Mouse (Mus musculus) forebrain, embryonic 11.5 days (tissue): ENCODE measurements around the gene Car6. TPM values are rescaled to one million over a fixed set of nuclear protein-coding genes. Genes with fewer than 3 reads are reported as not detected.

Experiments
- ATAC-seq: fragments of 200-750 bp; cut with Nextera tagmentation; replicated peaks from 2 replicates; pipeline ENCODE4 v1.8.0; 2017; ENCODE audit warnings: moderate TSS enrichment; ENCODE audit not compliant: low FRiP score
- DNase-seq: peaks from one replicate; pipeline ENCODE4 v3.0.0-alpha.2; 2017; ENCODE audit warnings: low spot score
- H3K27ac ChIP-seq: fragments of 300-500 bp; sonication (generic); 2 replicates; pipeline ENCODE4 v1.5.1; 2014; ENCODE audit warnings: low read depth, low read length
- H3K27me3 ChIP-seq: fragments of 300-500 bp; sonication (generic); 2 replicates; pipeline ENCODE4 v1.6.1; 2014; ENCODE audit warnings: mild to moderate bottlenecking, low read length, mixed read lengths; ENCODE audit not compliant: control insufficient read depth, insufficient read depth
- H3K36me3 ChIP-seq: fragments of 300-500 bp; sonication (generic); 2 replicates; pipeline ENCODE4 v1.6.1; 2014; ENCODE audit warnings: mild to moderate bottlenecking, low read length, moderate library complexity, mixed read lengths; ENCODE audit not compliant: control insufficient read depth, insufficient read depth
- H3K4me1 ChIP-seq: fragments of 300-500 bp; sonication (generic); replicated peaks from 2 replicates; pipeline ENCODE4 v1.6.1; 2014; ENCODE audit warnings: low read length, mixed read lengths; ENCODE audit not compliant: control insufficient read depth, insufficient read depth
- H3K4me2 ChIP-seq: fragments of 300-500 bp; sonication (generic); 2 replicates; pipeline ENCODE4 v1.6.1; 2014; ENCODE audit warnings: low read depth, mild to moderate bottlenecking, low read length, moderate library complexity, mixed read lengths; ENCODE audit not compliant: severe bottlenecking
- H3K4me3 ChIP-seq: fragments of 300-500 bp; sonication (generic); 2 replicates; pipeline ENCODE4 v1.5.1; 2014; ENCODE audit warnings: low read depth, low read length
- H3K9ac ChIP-seq: fragments of 300-500 bp; sonication (generic); 2 replicates; pipeline ENCODE4 v1.6.1; 2014; ENCODE audit warnings: low read length
- H3K9me3 ChIP-seq: fragments of 300-500 bp; sonication (generic); 2 replicates; pipeline ENCODE4 v1.6.1; 2016; ENCODE audit warnings: low read length, mixed read lengths; ENCODE audit not compliant: control insufficient read depth
- WGBS: fragments of 180-500 bp; shearing (Covaris S2); extraction: QIAGEN DNeasy Blood & Tissue Kit; methylation state at CpG from one replicate; pipeline ENCODE4 v1.1.7; 2014; 5-methylcytosine and 5-hydroxymethylcytosine counted together
- polyA plus RNA-seq: library from polyadenylated mRNA; unstranded; fragments of >200 nt; fragmentation: Nextera tagmentation; extraction: Ambion mirVana; gene quantifications from 2 replicates; pipeline ENCODE4 v1.2.1, GENCODE M21; 2014

Car6 gene
- polyA plus RNA-seq, 1 experiment from 2014 or later, result not detected

DNA sequence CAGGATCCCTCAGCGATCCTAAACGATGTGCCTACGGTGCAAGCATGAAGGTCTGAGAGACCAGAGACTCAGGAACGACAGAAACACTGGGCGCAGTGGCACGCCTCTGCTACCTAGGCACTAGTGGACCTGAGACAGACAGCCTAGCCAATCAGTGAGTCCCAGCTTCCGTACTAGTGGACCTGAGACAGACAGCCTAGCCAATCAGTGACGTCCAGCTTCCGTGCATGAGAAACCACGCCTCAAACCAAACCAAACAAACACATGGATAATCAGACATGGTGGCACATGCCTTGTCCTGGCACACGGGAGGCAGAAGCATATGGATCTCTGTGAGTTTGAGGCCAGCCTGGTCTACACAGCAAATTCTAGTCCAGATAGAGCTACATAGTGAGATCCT, 12.9 kb downstream of the Car6 start:
- DNase-seq (no peak), ATAC-seq (no peak)
- H3K4me2 ChIP-seq, result no peak overlapping the region
- no peak overlapping the region for H3K9ac ChIP-seq
- no peaks in the 10 kb centered on the region for H3K36me3 ChIP-seq
- no peak overlapping the region for H3K4me3 ChIP-seq
- H3K27me3 ChIP-seq, result no peaks in the 10 kb centered on the region
- H3K4me1 ChIP-seq, result no peaks in the 10 kb centered on the region
- no peak overlapping the region for H3K27ac ChIP-seq
- H3K9me3 ChIP-seq, result no peaks in the 10 kb centered on the region
- WGBS, result 52% methylated on average over 11 of the region's 11 CpGs

DNA sequence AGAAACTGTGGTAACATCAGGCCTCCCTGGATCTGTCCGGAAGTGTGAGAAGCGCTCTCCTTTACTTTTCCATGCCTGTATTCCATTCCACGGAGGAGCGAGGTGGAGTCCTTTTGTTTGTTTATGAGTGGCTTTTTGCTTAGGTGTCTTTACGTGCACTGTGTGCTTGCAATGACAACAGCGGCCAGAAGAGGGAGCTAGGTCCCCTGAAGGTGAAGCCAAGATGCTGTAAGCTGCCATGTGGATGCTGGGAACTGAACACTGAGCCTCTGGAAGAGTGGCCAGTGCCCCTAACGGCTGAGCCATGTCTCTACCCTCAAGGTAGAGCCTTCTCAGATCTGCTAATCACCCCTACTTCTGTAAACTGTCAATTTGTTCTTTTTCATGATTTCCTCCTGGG, 19.8 kb downstream of the Car6 start:
- no peak for ATAC-seq
- no peak for DNase-seq
- Histone ChIP-seq H3K27ac (no peak overlapping the region), H3K4me1 (0 out of 2 replicates have a peak, but pooled peaks cover 2% of the 10 kb centered on the region), H3K4me3 (no peak overlapping the region), H3K27me3 (no peaks in the 10 kb centered on the region), H3K4me2 (no peak overlapping the region), H3K9ac (no peak overlapping the region), H3K36me3 (no peaks in the 10 kb centered on the region), H3K9me3 (no peaks in the 10 kb centered on the region)
- 88% methylated on average over 7 of the region's 7 CpGs for WGBS

DNA sequence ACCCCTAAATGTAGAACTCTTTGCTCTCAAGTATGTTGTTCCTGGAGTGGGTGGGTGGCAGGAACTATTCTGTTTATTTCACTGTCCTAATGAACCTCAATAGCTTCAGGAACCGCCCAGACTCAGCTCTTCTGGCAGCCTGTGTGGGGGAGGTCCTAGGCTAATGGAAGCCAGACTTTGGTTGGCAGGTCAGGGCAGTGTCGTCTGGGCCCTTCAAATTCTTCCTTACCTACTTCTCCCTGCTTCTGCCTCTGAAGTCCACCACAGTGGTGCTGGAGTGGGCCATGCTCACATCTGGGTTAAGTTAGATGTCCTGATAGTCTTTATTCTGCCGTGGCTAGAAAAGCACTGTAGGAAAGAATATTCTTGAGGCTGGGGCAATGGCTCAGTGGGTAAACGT, 23.0 kb downstream of the Car6 start:
- WGBS, result 66% methylated on average over 4 of the region's 4 CpGs
- Histone ChIP-seq H3K9me3 (no peaks in the 10 kb centered on the region), H3K9ac (no peak overlapping the region)

DNA sequence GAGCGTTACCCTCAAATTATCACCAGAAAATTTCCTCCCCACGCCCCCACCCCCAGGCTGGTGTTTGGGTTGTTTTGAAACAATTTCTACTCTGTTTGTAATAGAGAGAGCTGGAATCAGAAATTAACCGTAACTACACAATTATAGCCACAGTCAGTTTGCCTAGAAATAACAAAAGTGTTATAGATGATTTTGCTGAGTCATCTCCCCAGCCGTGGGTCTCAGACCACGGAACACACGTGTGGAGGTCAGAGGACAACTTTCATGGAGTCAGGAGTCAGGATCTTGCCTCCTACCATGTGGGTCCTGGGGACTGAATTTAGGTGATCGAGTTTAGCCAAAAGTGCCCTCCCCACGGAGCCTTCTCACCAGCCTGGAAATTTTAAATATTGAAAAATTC, 24.0 kb downstream of the Car6 start:
- WGBS, result 72% methylated on average over 8 of the region's 8 CpGs
- Histone ChIP-seq H3K9me3 (no peaks in the 10 kb centered on the region), H3K36me3 (no peaks in the 10 kb centered on the region), H3K4me3 (no peak overlapping the region), H3K9ac (no peak overlapping the region), H3K4me1 (0 out of 2 replicates have a peak, but pooled peaks cover 2% of the 10 kb centered on the region), H3K4me2 (no peak overlapping the region), H3K27ac (no peak overlapping the region), H3K27me3 (no peaks in the 10 kb centered on the region)
- no peak for ATAC-seq
- no peak for DNase-seq

More for the DNA sequence above, 23.0 kb downstream of the Car6 start:
- 0 out of 2 replicates have a peak, but pooled peaks cover 2% of the 10 kb centered on the region for H3K4me1 ChIP-seq
- H3K36me3 ChIP-seq, result no peaks in the 10 kb centered on the region
- H3K4me3 ChIP-seq, result no peak overlapping the region
- DNase-seq (no peak), ATAC-seq (no peak)
- no peak overlapping the region for H3K27ac ChIP-seq
- H3K27me3 ChIP-seq, result no peaks in the 10 kb centered on the region
- no peak overlapping the region for H3K4me2 ChIP-seq

DNA sequence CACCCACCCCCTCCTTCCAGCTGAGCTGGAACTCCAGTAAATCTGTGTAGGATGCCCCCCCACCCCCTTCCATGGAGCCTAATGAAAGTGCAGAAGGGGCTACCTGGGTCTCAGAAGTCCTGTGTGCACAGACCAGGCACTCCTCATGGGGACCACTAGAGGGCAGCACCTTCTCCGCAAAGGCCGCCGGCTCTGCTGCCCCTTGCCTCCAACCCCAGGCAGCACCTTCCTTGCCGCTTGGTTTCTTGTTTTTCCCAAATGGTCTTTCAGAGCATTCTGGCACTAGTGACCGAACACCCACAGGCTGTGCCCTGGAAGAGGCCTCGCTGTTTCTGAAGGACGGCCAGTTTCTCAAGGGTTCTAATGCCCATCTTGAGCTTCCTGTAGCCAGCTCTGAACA, 24.6 kb downstream of the Car6 start:
- Histone ChIP-seq H3K9me3 (no peaks in the 10 kb centered on the region), H3K36me3 (no peaks in the 10 kb centered on the region), H3K4me1 (0 out of 2 replicates have a peak, but pooled peaks cover 2% of the 10 kb centered on the region), H3K9ac (no peak overlapping the region), H3K27ac (no peak overlapping the region), H3K4me2 (peak overlapping the region; percentile 18; the same call in 1 of the 2 replicates), H3K4me3 (no peak overlapping the region), H3K27me3 (no peaks in the 10 kb centered on the region)
- DNase-seq (peak; percentile 76), ATAC-seq (0 out of 2 replicates have a peak, but pooled peaks have one; percentile 64)
- WGBS, result 8% methylated on average over 7 of the region's 7 CpGs

DNA sequence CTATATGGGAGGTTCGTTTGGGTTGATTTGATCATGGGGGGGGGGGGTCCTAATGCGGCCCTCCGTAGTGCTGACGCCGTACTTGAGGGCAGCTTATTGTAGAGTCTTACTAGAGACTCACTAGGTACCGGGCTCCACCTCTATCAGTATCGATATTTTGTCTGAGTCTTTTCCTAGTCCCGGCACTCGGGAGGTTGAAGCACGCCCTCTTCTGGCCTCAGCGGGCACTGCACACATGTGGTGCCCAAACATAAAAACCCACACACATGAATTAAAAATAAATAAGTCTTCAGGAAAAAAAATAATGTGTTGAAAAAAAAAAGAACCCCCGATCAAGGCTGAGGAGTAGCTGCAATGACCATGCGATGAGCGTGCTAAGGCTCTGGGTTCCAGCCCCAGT, 27.1 kb downstream of the Car6 start:
- ATAC-seq (no peak), DNase-seq (no peak)
- WGBS, result 91% methylated on average over 14 of the region's 14 CpGs
- Histone ChIP-seq H3K9me3 (no peaks in the 10 kb centered on the region), H3K9ac (no peak overlapping the region), H3K27me3 (no peaks in the 10 kb centered on the region), H3K36me3 (no peaks in the 10 kb centered on the region), H3K4me3 (no peak overlapping the region), H3K27ac (no peak overlapping the region), H3K4me2 (no peak overlapping the region), H3K4me1 (0 out of 2 replicates have a peak, but pooled peaks cover 2% of the 10 kb centered on the region)

DNA sequence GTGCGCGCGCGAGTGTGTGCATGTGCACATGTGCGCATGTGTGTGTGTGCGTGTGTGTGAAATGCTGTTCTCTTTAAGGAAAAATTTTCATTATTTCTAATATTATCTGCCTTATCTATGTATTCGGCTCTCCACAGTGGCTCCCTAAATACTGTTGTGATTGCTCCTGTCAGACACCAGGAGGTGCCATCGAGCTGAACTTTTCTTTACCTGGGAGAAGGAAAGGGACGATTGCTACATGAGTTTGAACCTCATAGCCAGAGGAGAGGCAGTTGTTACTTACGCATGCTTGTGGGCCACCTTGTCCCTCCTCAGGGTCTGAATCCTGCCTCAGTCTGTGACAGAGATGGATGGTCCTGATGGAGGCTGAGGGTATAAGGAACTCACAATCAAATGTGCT, 27.9 kb downstream of the Car6 start:
- H3K4me1 ChIP-seq, result 0 out of 2 replicates have a peak, but pooled peaks cover 2% of the 10 kb centered on the region
- no peak overlapping the region for H3K9ac ChIP-seq
- H3K36me3 ChIP-seq, result no peaks in the 10 kb centered on the region
- no peak overlapping the region for H3K4me3 ChIP-seq
- no peaks in the 10 kb centered on the region for H3K9me3 ChIP-seq
- H3K4me2 ChIP-seq, result no peak overlapping the region
- no peak overlapping the region for H3K27ac ChIP-seq
- no peaks in the 10 kb centered on the region for H3K27me3 ChIP-seq
- DNase-seq, result peak; percentile 64
- no peak for ATAC-seq
- WGBS, result 50% methylated on average over 10 of the region's 10 CpGs

DNA sequence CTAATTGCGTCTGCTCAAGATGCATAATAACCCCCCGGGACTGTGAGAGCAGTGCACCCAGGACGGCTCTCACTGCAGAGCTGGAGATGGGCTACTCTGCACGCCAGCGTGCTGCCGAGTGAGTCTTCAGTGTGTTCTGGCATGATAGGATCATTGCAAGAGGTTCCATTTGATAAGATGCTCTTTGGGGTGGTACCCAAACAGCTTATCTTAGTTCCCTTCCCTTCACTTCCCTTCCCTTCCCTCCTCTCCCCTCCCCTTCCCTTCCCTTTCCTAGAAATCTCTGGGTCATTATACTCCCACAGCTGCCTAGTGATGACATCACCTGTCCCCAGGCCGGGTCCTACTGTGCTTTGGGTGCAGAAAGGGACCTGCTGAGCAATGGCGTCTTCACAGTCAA, 29.0 kb downstream of the Car6 start:
- Histone ChIP-seq H3K9ac (no peak overlapping the region), H3K27ac (no peak overlapping the region), H3K4me3 (no peak overlapping the region), H3K9me3 (no peaks in the 10 kb centered on the region), H3K4me2 (no peak overlapping the region), H3K4me1 (0 out of 2 replicates have a peak, but pooled peaks cover 2% of the 10 kb centered on the region), H3K36me3 (no peaks in the 10 kb centered on the region), H3K27me3 (no peaks in the 10 kb centered on the region)
- 88% methylated on average over 8 of the region's 8 CpGs for WGBS
- ATAC-seq (no peak), DNase-seq (no peak)

DNA sequence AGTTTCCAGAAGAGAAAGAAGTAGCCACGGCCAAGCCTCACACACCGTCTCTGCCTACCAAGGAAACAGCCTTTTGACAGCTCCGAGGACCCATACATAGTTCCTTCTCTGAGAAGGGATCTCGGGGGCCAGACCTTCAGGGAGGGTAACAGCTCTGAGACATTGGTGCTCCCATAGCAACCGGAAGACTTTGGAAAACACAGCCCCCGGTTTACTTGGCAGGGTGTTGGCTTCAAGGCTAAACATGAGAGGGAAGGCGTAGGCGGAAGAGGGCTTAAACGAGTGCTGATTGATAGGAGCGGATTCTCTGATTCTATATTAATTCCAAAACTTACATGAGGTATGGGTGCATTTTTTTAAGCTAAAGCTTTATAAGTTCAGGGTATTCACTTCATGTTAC, 32.7 kb downstream of the Car6 start:
- H3K9me3 ChIP-seq, result no peaks in the 10 kb centered on the region
- no peak overlapping the region for H3K4me3 ChIP-seq
- DNase-seq (no peak), ATAC-seq (no peak)
- H3K9ac ChIP-seq, result no peak overlapping the region
- no peaks in the 10 kb centered on the region for H3K4me1 ChIP-seq
- no peaks in the 10 kb centered on the region for H3K27me3 ChIP-seq
- 86% methylated on average over 10 of the region's 10 CpGs for WGBS
- H3K4me2 ChIP-seq, result no peak overlapping the region
- no peak overlapping the region for H3K27ac ChIP-seq
- no peaks in the 10 kb centered on the region for H3K36me3 ChIP-seq
